Mouse (Mus musculus): ENCODE data around the gene Gm20219. TPM values are rescaled to one million over a fixed set of nuclear protein-coding genes. Genes with fewer than 3 reads are reported as not detected.

Gene Gm20219
- polyA plus RNA-seq, 1 experiment from 2014 or later, result 0.08 TPM

- DNase-seq, result no peak
These were observed 18.8 kb upstream of the Gm20219 start for GRCm38 (mm10) chr17:56572939-56573338.

GRCm38 (mm10) chr17:56572154-56572553, 18.0 kb upstream of the Gm20219 start:
- no peak for ATAC-seq
- H3K9ac ChIP-seq (replicated peaks), result no peak overlapping the region
- no peak overlapping the region for H3K4me3 ChIP-seq (ENCODE audit: low read depth, low read length)
- peaks cover 89% of the 10 kb centered on the region for H3K36me3 ChIP-seq (replicated peaks; ENCODE audit: insufficient read depth, low read length)
- DNase-seq, result no peak
- H3K4me1 ChIP-seq (ENCODE audit: insufficient read depth), result 0 out of 2 replicates have a peak, but pooled peaks cover 3% of the 10 kb centered on the region
- H3K9me3 ChIP-seq (ENCODE audit: low read length), result no peaks in the 10 kb centered on the region
- TF ChIP-seq EP300 (IDR thresholded peaks at IDR 0.05; ENCODE audit: low read depth) (no peak), CTCF (IDR thresholded peaks at IDR 0.05; ENCODE audit: low read depth) (no peak)
- H3K27me3 ChIP-seq (ENCODE audit: insufficient read depth, low read length), result no peaks in the 10 kb centered on the region
- no peak overlapping the region for H3K27ac ChIP-seq (ENCODE audit: low read depth)
- 61% methylated on average over 1 of the region's 1 CpGs for WGBS (ENCODE audit: insufficient replicate concordance)
- H3K4me2 ChIP-seq (ENCODE audit: low read depth, low read length), result no peak overlapping the region

More at GRCm38 (mm10) chr17:56572939-56573338, 18.8 kb upstream of the Gm20219 start:
- TF ChIP-seq EP300 (IDR thresholded peaks at IDR 0.05; ENCODE audit: low read depth) (no peak), CTCF (IDR thresholded peaks at IDR 0.05; ENCODE audit: low read depth) (no peak)
- Histone ChIP-seq H3K27ac (ENCODE audit: low read depth) (no peak overlapping the region), H3K9me3 (ENCODE audit: low read length) (no peaks in the 10 kb centered on the region), H3K4me3 (ENCODE audit: low read depth, low read length) (no peak overlapping the region), H3K4me1 (ENCODE audit: insufficient read depth) (0 out of 2 replicates have a peak, but pooled peaks cover 3% of the 10 kb centered on the region), H3K27me3 (ENCODE audit: insufficient read depth, low read length) (no peaks in the 10 kb centered on the region), H3K4me2 (ENCODE audit: low read depth, low read length) (no peak overlapping the region), H3K36me3 (replicated peaks; ENCODE audit: insufficient read depth, low read length) (peaks cover 89% of the 10 kb centered on the region), H3K9ac (replicated peaks) (no peak overlapping the region)
- peak; percentile 33; the same call in 1 of the 2 replicates for ATAC-seq
- WGBS (ENCODE audit: insufficient replicate concordance), result 88% methylated on average over 3 of the region's 3 CpGs

GRCm38 (mm10) chr17:56570287-56570686, 16.1 kb upstream of the Gm20219 start:
- no peak overlapping the region for H3K4me3 ChIP-seq (ENCODE audit: low read depth, low read length)
- TF ChIP-seq CTCF (IDR thresholded peaks at IDR 0.05; ENCODE audit: low read depth) (no peak), EP300 (IDR thresholded peaks at IDR 0.05; ENCODE audit: low read depth) (no peak)
- peaks cover 96% of the 10 kb centered on the region for H3K36me3 ChIP-seq (replicated peaks; ENCODE audit: insufficient read depth, low read length)
- no peaks in the 10 kb centered on the region for H3K27me3 ChIP-seq (ENCODE audit: insufficient read depth, low read length)
- 93% methylated on average over 4 of the region's 4 CpGs for WGBS (ENCODE audit: insufficient replicate concordance)
- no peak overlapping the region for H3K9ac ChIP-seq (replicated peaks)
- no peak for ATAC-seq
- H3K4me2 ChIP-seq (ENCODE audit: low read depth, low read length), result no peak overlapping the region
- H3K27ac ChIP-seq (ENCODE audit: low read depth), result no peak overlapping the region
- no peak for DNase-seq
- H3K4me1 ChIP-seq (ENCODE audit: insufficient read depth), result 0 out of 2 replicates have a peak, but pooled peaks cover 3% of the 10 kb centered on the region
- no peaks in the 10 kb centered on the region for H3K9me3 ChIP-seq (ENCODE audit: low read length)

GRCm38 (mm10) chr17:56567370-56567769, 13.2 kb upstream of the Gm20219 start:
- no peak for DNase-seq
- Histone ChIP-seq H3K9ac (replicated peaks) (no peak overlapping the region), H3K27ac (ENCODE audit: low read depth) (no peak overlapping the region), H3K4me2 (ENCODE audit: low read depth, low read length) (no peak overlapping the region), H3K4me1 (ENCODE audit: insufficient read depth) (no peaks in the 10 kb centered on the region), H3K36me3 (replicated peaks; ENCODE audit: insufficient read depth, low read length) (peaks cover 98% of the 10 kb centered on the region), H3K9me3 (ENCODE audit: low read length) (no peaks in the 10 kb centered on the region), H3K4me3 (ENCODE audit: low read depth, low read length) (no peak overlapping the region), H3K27me3 (ENCODE audit: insufficient read depth, low read length) (no peaks in the 10 kb centered on the region)
- no peak for ATAC-seq
- WGBS (ENCODE audit: insufficient replicate concordance), result 69% methylated on average over 4 of the region's 4 CpGs
- TF ChIP-seq CTCF (IDR thresholded peaks at IDR 0.05; ENCODE audit: low read depth) (no peak), EP300 (IDR thresholded peaks at IDR 0.05; ENCODE audit: low read depth) (no peak)

GRCm38 (mm10) chr17:56566918-56567317, 12.7 kb upstream of the Gm20219 start:
- H3K4me3 ChIP-seq (ENCODE audit: low read depth, low read length), result no peak overlapping the region
- WGBS (ENCODE audit: insufficient replicate concordance), result 96% methylated on average over 5 of the region's 5 CpGs
- H3K4me1 ChIP-seq (ENCODE audit: insufficient read depth), result no peaks in the 10 kb centered on the region
- DNase-seq (no peak), ATAC-seq (no peak)
- H3K36me3 ChIP-seq (replicated peaks; ENCODE audit: insufficient read depth, low read length), result peaks cover 98% of the 10 kb centered on the region
- no peak for TF ChIP-seq EP300 (IDR thresholded peaks at IDR 0.05; ENCODE audit: low read depth)
- no peaks in the 10 kb centered on the region for H3K27me3 ChIP-seq (ENCODE audit: insufficient read depth, low read length)
- no peak overlapping the region for H3K4me2 ChIP-seq (ENCODE audit: low read depth, low read length)
- no peaks in the 10 kb centered on the region for H3K9me3 ChIP-seq (ENCODE audit: low read length)
- no peak overlapping the region for H3K9ac ChIP-seq (replicated peaks)
- H3K27ac ChIP-seq (ENCODE audit: low read depth), result no peak overlapping the region

- Histone ChIP-seq H3K4me2 (ENCODE audit: low read depth, low read length) (no peak overlapping the region), H3K9me3 (ENCODE audit: low read length) (no peaks in the 10 kb centered on the region), H3K4me1 (ENCODE audit: insufficient read depth) (no peaks in the 10 kb centered on the region), H3K4me3 (ENCODE audit: low read depth, low read length) (no peak overlapping the region), H3K27ac (ENCODE audit: low read depth) (no peak overlapping the region), H3K36me3 (replicated peaks; ENCODE audit: insufficient read depth, low read length) (peaks cover 98% of the 10 kb centered on the region), H3K27me3 (ENCODE audit: insufficient read depth, low read length) (no peaks in the 10 kb centered on the region), H3K9ac (replicated peaks) (no peak overlapping the region)
- TF ChIP-seq CTCF (IDR thresholded peaks at IDR 0.05; ENCODE audit: low read depth) (no peak), EP300 (IDR thresholded peaks at IDR 0.05; ENCODE audit: low read depth) (no peak)
- 96% methylated on average over 29 of the region's 29 CpGs for WGBS (ENCODE audit: insufficient replicate concordance)
- DNase-seq (no peak), ATAC-seq (no peak)
These were observed 12.1 kb upstream of the Gm20219 start for GRCm38 (mm10) chr17:56566293-56566692.

- Histone ChIP-seq H3K9me3 (ENCODE audit: low read length) (no peaks in the 10 kb centered on the region), H3K27ac (ENCODE audit: low read depth) (no peak overlapping the region), H3K9ac (replicated peaks) (no peak overlapping the region), H3K36me3 (replicated peaks; ENCODE audit: insufficient read depth, low read length) (peaks cover 60% of the 10 kb centered on the region), H3K4me3 (ENCODE audit: low read depth, low read length) (no peak overlapping the region), H3K4me2 (ENCODE audit: low read depth, low read length) (no peak overlapping the region), H3K4me1 (ENCODE audit: insufficient read depth) (no peaks in the 10 kb centered on the region), H3K27me3 (ENCODE audit: insufficient read depth, low read length) (no peaks in the 10 kb centered on the region)
- WGBS (ENCODE audit: insufficient replicate concordance), result 83% methylated on average over 2 of the region's 2 CpGs
- ATAC-seq (no peak), DNase-seq (no peak)
- TF ChIP-seq EP300 (IDR thresholded peaks at IDR 0.05; ENCODE audit: low read depth), result no peak
- TF ChIP-seq CTCF (IDR thresholded peaks at IDR 0.05; ENCODE audit: low read depth), result no peak
These were observed 7.7 kb upstream of the Gm20219 start for GRCm38 (mm10) chr17:56561866-56562265.
